Mouse (Mus musculus) kidney, adult 2 months (tissue): ENCODE data around the gene Pax4.

ENCODE experiments used
- CTCF ChIP-seq: fragments of 200-500 bp; conservative IDR thresholded peaks from 2 replicates; pipeline ENCODE4 v1.5.1; 2011; ENCODE audit warnings: low read depth, mild to moderate bottlenecking, control low read depth, low read length, moderate library complexity, mixed read lengths; ENCODE audit not compliant: insufficient read depth, insufficient read length
- POLR2A ChIP-seq: fragments of 200-500 bp; IDR thresholded peaks from one replicate; pipeline ENCODE4 v1.6.1; 2011; ENCODE audit warnings: low read depth, low read length, control low read depth

- TF ChIP-seq CTCF (no peak), POLR2A (no peak)
These were observed 1.8 kb upstream of the Pax4 start for GRCm38 (mm10) chr6:28450977-28451376.
